Mouse (Mus musculus): Measurements from ENCODE around the gene Srrd.

Gene Srrd

DNA sequence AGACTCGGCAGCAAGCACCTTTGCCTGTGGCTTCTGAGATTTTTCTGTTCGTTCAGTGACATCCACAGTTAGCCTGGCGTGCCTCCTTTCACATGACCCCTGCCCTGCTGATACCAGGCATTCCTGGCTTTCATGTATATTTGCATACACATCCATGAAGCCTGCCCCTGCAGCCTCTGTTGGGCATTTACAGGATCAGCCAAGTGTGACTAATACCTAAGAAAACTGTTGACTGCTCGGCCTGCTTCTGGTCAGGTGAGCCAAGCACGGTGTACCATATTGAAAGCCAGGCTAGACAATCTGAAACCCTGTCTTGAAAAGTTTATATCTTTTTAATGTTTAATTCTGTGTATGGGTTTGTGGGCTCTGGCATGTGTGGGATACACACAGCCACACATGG, 26.4 kb downstream of the Srrd start:
- peak; percentile 32 for DNase-seq

DNA sequence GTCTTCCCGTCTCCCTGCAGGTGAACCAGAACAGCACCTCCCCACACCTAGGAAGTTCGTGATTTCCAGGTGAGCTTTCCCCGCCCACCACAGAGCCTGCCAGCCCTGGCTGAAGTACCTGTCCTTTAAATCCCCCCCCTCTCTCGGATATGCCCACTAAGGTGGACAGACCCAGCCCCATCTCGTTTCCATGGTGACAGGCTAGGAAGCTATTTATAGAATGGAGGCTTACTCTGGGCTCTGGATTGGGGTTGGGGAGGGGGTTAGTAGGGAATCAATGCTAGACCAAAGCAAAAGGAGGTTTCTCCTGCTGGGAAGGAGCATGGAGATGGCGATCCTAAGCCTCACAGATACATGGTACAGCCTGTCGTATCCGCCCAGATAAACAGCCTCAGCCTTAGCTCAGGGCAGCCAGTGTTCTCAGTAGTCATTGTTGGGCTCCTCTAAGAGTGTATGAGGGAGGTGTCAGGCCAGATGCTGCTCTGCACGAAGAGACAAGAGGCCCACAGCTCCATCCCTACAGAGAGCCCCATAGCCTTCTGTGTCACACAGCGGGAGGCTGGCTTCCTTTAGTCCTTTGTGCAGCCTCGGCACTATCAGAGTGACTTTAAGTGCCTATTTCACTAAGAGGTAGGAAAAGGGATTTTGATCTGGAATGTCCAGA, 29.5 kb downstream of the Srrd start:
- DNase-seq: no peak

DNA sequence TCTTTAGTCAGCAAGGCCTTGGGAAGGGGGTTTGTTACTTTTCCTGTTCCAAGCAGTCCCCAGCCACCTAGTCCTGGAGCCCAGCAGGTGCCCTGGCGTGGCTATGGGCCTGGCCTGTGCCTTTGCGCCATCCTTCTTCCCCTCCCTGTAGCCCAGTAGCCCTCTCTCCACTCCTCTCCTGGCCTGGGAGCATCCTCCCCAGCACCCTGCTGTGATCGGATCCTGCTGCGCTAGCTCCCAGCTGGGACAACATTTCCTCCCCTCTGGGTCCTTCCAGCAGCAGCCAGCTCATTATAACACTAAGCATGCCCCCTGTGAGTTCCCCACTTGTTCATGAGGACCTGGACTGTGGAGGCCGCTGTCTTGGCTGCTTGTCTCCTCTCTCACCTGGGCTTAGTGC, 37.0 kb downstream of the Srrd start:
- DNase-seq: no peak

DNA sequence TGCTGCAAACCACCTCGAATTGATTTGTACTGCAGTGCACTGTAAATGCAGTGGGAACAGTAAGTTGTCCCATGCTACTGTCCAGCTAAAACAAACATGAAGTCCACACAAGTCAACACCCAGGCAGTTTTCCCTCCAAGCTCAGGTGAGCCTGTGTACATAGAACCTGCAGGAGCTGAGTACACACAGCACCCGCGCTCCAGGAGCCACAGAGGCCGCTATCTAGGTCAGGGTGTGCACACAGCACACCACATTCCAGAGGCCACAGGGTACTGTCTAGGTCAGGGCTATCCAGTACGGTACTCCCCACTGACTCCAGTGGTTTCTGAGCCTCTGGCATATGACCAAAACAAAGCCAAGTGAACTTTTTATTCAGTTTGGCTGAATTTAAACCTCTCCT, 40.5 kb downstream of the Srrd start:
- DNase-seq: no peak

DNA sequence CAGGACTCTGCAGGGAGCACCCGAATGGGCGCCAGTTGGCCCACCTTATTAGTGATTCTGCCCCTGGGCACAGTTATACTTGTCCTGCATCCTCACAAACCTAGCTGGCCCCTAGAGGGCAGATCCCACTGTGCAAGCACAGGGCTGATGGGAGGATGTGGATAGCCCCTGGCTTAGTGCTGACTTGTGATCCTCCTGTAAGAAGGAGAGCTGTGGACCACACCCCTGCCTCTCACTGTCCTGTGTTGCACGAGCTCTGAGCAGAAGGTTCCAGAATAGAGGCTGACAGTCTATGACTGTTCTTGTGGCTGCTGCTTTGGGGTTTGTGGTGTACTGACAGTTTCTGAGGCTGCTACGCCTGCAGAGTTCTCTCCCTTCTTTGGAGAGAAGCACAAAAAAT, 41.1 kb downstream of the Srrd start:
- DNase-seq: no peak

DNA sequence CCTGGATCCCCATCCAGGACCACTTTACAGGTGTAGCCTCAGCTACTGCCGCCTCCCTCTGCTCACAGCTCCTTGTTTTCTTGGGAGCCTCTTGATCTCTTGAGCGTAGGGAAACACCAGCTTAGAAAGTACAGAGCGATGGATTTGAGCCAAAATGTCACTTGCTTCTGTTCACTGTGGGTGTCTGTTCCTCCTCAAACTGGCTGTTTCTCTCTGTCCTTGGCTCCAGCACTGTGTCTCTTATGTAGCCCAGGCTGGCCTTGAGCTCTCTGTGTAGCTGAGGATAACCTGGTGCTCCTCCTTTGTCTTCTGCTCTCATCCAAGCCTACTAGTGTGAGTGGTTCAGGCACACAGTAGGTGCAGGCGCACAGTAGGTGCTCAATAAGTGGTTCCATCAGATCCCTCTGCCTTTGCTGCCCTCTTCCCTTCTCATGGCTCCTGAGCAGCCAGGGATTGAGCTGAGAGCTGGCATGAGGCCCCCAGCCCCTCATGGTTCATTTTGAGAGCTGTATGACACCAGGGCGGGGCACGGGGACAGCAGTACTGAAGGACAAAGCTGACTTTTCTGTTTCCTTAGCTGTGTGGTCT, 42.0 kb downstream of the Srrd start:
- DNase-seq: no peak

DNA sequence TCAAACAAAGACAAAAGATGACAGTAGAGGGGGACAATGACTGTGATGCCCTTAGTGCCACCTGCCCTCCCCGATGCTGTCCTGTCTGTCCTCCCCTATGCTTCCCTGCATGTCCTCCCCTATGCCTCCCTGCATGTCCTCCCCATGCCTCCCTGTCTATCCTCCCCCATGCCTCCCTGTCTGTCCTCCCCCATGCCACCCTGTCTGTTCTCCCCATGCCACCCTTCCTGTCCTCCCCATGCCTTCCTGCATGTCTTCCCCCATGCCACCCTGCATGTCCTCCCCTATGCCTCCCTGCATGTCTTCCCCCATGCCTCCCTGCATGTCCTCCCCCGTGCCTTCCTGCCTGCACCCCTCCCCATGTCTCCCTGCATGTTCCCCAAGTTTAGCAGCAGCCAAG, 42.7 kb downstream of the Srrd start:
- no peak for DNase-seq

DNA sequence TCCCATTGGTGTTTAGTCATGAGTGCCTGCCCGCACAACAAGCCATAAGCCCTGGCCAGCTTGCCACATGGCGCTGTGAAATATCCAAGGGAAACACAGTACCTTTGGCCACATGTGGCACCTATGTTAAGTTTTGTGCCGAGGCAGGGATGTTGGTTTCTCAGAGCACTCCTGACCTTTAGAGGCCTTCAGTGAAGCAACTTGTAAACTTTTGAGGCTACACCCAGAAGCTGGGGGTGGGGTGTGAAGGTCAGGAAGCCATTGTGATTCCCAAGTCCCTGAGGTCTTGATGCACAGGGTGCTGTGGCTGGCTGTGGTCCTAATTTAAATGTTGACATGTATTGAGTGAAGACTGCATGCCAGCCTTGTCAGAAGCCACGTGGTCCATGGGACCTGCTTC, 43.4 kb downstream of the Srrd start:
- DNase-seq: no peak

DNA sequence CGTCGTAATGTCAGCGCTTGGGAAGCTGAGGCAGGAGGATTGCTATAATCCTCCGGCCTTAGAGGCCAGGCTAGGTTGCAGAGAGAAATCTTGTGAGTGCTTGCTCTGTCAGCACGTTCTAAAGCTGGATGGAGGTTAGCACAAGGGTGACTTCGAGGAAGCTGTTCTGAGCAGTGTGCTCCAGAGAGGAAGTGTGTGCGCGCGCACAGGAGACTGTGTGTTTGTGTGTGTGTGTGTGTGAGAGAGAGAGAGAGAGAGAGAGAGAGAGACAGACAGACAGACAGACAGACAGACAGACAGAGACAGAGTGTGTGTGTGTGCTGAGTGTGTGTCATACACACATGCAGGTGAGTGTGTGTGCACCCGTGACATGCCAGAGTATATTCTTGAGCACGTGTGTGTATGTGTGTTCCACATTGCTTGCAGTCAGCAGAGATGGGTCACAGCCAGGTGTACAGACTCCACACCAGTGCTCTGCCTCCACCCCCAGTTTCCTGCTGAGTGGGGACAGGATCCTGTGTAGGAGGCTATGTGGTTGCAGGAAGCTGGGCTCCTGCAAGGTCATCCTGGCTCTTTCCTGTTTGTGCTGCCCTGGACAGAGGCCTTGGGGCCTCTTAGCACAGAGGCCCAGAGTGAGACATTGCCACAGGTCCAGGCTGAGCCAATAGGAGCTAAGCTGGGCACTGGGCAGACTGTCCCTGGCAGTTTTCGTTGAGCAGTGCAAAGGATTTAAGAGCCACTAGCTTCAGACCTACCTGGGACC, 44.4 kb downstream of the Srrd start:
- peak; percentile 74 for DNase-seq

DNA sequence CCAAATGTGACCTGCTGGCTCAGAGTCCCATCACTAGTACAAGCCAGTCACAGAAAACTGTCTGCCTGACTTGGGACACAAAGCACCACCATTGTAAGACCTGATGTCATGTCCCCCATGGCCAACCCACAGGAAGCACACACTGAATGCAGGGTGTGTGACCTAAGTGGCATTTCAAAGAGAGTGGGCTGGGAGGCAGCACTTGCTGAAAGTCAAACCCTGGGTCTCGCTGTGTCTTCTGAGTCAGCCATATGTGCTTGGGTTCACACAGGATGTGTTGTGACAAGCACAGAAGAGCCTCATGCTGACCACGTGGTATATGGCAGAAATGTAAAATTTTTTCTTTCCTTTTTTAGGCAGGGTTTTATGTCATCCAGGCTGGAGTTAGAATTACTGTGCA, 45.6 kb downstream of the Srrd start:
- no peak for DNase-seq

DNA sequence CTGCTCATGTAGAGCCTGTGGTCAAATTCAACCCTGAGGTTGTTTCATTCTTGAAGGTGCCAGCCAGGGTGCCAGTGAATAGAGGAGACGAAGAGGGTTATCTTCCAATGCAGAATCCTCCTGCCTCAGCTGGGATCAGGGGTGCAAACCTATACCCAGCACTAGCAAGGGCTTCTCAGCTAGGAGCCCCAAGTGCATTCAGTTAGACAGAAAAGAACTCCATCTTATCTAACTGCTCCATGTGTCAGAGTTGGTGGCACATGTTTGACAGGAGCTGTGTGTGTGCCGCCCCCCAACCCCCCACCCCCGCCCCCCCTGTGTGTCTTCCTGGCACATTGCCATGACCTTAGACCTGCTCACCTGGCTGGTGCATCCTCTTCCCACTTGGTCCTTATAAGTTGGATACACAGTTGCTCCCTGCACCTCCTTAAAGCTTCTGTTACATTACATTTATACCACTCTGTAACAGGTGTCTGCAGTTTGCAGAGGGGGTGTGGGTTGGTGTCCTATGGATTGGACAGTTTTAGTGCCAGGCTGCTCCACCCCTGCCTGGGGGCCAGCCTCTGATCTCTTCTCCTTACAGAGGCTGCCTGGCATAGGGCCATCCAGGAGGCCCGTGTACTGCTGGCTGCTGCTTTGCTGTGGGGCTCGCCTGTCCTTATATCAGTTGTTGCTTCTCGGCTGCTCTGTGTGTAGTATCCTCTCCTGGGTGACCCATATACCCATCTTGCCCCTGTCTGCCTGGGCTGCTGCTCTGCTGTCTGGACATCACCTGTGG, 46.2 kb downstream of the Srrd start:
- DNase-seq: no peak

DNA sequence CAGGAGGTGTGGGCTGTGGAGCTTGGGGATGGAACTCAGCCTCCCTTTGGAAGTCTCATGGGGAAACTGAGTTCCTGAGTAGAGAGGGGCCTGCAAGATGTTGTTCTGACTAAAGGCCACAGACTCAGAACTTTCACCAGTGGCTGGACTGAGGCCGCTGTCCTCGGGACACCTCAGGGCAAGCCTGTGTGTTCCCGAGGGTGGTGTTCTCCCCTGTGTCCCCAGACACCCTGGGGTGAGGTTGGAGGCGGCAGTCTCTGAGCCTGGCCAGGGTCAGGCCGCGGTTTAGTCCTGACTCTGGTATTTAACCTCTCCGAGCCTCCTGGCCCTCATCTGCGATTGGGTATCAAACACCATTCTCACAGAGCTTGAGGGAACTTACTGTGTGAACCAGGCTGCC, 47.3 kb downstream of the Srrd start:
- no peak for DNase-seq

DNA sequence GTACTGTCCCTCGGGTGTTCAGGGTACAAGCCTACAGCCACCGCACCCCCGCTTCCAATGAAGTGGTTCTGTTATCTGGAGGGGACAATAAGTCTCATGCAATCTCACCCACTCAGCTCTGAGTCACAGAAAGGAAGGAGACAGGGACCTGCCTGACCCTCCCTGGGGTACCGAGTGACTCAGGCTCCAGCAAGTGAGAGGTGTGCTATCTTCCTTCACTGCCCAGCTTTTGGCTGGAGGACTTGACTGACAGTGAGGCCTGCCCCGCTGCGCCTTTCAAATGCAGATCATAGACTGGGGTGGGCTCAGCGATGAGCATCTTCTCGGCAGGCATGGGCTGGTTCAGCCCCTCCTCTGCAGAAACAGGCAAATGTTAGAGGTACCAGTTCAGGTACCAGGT, 47.7 kb downstream of the Srrd start:
- no peak for DNase-seq

DNA sequence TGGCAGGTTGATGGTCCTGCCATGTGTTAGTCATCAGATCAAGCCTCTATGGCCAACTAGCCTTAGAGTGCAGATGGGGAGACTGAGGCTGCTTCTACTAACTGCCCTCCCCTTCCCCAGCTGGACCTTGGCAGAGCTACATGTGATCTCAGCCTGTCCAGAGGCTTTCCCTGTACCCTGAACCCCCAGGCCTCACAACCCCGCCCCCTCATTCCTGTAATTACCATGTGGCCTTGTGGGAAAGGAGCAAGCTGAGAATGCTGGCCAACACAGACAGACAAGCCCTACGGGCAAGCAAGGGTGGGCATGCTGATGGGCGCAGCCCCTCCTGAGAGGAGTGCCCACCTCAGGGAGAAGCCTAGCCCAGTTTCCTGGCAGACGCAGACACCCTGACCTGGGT, 48.1 kb downstream of the Srrd start:
- DNase-seq: no peak

DNA sequence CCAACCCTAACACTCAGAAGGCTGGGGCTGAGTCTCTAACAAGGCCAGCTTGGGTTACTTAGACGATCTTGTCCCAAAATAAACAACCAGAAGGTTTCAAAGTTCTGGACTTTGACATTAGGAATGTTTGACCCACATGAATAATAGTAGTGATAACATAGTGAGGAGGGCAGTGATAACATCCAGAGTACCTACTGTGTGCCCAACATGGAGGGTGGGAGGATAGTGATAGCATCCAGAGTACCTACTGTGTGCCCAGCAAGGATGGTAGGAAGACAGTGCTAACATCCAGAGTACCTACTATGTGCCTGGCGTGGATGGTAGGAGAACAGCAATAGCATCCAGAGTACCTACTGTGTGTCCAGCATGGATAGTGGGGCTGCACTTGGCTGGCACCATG, 49.0 kb downstream of the Srrd start:
- no peak for DNase-seq

DNA sequence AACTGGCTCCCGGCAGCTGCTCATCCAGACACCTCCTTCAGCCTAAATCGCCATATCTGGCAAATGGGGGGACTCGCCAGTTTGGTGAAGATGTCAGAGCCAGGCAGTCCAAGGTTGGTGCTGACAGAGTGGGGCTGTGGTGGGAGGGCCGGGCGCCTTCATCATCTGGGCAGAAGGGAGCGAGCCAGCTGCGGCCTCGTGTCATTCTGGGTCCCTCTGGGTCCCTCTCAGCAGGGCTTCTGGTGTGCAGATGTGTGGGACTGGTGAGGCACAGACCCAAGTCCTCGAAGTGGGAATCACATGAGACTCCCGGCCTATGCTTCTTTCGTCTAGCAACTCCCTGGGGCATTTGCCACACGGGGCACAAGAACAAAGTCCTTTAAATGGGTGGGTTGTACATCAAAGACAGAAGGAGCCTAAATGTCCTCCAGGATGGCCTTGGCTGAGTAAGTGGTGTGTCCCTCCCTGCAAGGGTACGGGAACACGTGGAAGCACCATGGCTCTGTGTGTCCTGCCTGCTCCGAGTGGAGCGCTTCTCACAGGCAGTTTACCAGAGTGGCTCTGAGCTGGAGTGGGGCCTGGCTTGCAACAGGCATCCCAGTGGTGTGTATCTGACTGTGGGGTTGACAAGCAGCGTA, 50.4 kb downstream of the Srrd start:
- DNase-seq: no peak

DNA sequence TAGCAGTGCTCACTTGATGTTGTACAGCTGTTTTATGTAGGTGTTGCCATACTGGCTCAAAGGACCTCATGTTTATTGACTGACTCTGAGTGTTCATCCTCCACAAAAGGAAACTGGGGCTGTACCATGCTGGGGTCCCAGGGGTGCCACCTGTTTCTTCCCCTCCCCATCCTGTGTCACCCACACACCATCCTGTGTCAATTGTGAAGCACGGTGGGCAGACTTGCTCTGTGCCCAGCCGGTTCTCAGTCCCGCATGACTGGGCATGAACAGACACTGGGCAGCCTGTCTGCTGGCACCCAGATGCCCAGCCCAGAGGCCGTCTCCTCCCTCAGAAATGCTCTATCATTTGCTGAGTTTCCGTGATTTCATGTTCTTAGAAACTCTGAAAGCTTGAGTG, 51.0 kb downstream of the Srrd start:
- no peak for DNase-seq

DNA sequence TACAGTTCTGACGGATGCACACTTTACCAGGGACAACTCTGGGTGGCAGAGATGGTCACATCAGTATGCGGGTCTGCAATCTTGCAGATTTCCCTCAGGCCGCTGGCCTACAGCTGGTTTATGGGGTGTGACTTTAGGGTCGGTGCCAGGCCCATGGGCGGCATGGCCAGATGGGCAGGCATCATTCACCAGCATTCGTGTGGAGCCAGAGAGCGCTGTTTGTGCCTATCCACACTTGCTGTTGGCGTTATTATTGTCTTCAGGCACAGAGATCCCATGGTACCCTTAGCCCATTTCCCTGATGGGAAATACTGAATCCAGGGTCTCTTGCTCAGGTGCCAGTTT, 52.3 kb downstream of the Srrd start:
- no peak for DNase-seq

DNA sequence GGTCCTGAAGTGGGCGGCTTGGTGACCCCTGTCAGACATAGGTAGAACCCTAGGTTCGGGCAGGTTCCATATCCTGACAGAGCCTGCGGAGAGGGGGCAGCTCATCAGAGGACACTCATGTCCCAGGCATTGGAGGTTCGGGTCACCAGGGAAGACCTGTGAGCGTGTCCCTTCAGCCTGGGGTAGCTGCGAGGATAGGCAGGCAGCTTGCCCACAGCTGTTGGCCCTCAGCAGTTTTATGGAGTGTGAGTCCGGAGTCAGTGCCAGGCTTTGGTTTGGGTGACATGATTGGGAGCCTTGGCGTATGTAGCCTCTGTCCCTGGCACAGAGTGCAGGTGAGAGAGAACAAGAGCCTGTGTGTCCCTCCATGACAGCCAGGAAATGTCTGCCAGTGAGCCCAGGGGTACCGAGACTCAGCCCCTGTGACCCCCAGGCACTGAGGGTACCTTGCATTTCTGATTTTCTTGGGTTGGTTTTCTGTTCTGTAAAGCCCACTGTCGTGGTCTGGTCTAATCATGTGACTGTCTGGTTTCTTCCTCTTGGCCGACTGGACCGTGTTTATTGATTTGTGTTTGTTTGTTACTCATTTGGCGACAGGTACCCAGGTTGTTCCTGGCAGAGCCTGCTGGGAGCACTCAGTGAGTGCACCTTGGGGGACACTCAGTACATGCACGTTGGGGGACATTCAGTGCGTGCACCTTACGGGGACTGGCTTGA, 52.9 kb downstream of the Srrd start:
- no peak for DNase-seq

DNA sequence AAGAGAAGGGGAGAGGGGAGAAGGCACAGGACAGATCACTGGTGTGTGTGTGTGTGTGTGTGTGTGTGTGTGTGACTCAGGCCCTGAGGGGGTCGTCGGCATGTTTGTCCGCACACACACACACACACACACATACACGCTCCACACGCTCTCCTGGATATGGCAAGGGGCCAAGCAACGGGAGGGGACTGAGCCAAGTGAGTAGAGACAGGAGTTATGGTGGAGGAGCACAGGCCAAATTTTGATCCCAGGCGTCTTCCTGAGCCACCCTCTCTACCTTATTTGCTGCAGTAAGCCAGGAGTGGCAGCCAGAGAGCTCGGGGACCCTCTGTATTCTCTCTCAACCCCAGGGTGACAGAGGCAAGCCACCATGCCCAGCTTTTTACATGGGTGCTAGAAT, 53.6 kb downstream of the Srrd start:
- no peak for DNase-seq

DNA sequence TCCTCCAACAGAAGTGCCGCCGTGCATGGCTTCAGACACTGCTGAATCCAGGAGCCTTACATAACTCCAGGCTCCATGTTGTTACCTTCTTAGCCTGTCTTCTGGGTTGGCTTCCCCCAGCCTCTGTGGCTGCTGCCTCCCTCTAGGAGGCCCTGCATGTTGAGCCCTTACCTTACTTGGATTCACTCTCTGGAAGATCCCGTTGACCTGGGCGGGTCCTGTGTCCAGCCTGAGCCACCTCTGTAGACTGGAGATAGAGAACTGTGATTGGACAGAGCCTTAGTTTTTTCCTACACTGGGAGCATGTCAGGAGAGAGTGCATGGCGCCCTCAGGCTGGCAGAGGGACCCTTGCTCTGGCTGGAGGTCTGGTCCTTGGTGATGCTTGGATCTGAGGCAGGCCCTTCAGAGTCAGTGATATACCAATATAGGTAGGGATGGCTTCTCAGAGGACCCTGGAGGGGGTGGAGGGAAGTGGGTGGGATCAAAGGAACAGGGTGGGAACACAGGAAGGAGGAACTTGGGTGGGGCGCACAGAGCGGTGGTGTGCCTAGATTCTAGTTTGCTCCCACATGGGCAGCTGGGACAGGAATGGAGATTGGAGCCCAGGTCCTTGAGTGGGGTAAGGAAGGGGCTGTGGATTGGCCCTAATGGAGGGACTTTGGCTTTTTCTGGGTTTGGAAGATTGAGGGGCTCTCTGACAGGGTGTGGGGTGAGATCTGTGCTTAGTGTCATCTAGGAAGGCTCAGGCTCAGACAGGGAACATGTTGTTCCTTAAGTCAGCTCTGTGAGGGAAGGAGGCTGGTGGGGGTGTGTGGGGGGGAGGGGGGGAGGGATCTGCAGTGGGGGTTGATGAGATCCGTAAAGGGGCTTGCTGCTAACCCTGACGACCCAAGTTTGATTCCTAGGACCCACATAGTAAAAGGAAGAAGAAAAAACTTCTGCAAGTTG, 54.4 kb downstream of the Srrd start:
- DNase-seq: no peak

DNA sequence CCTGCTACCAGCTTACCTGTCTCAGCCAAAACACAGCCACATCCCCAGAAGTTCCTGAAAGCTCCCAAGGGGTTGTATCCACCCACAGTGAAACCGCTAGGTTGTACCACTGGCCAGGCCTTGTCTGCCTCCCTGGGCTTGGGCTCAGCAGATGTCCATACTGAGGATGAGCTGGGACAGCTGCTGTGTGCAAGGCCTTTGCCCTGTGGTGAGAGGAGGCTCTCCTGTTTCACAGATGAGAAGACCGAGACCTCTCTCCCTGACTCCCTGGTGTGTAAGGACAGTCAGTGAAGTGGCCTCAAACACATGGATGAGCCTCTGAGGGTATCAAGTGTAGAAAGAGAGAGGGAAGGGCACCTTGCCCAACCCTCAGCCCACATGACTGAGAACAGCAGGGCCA, 55.2 kb downstream of the Srrd start:
- DNase-seq: no peak

Data from kidney, adult 11 months (tissue).